ENCODE assay signal across 2 mouse cellular contexts in the genomic region with DNA sequence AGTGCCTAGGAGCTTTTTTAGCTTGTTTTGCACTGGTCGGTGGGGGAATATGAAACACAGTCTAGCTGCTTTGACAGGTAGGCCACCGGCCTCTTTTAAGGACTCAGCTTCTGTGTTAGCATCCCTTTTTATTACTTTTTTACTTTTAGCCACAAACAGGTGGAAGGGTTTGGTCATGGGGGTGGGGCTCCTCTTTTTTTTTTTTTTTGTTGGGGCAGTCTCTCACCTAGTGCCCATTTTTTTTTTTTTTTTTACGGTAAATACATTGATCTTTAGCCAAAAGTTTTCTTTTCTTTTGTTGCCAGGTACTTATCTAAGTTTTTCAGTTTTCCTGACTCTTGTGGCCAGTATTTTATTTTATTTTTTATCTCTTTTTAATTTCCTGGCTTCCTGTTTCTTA.
A peak's percentile ranks its signal among the peaks of the same experiment; 100 is the strongest.
TF ChIP-seq lines count a peak whose summit lies in the region.

No protein-coding gene starts in this region.

TF ChIP-seq in CH12.LX, 34 proteins besides CTCF, POLR2A, EP300 and RAD21:
- TF ChIP-seq UBTF (IDR thresholded peaks at IDR 0.05; ENCODE audit: low read depth, low read length): no peak
- TF ChIP-seq ZNF384 (IDR thresholded peaks at IDR 0.05; ENCODE audit: low read depth, low read length): 0 out of 2 replicates have a peak, but pooled peaks have one; percentile 45
- TF ChIP-seq MYC (IDR thresholded peaks at IDR 0.05; ENCODE audit: low read depth, low read length): no peak
- no peak for TF ChIP-seq NELFE (IDR thresholded peaks at IDR 0.05; ENCODE audit: low read depth, low read length)
TF ChIP-seq in CH12.LX: peak in this region for 1.

TF ChIP-seq in ES-E14, 5 proteins besides CTCF, POLR2A, EP300 and RAD21:
- TF ChIP-seq HCFC1 (IDR thresholded peaks at IDR 0.05; ENCODE audit: borderline replicate concordance, insufficient read depth, low read length): no peak
- no peak for TF ChIP-seq ZC3H11A (IDR thresholded peaks at IDR 0.05; ENCODE audit: borderline replicate concordance, low read depth, low read length)
- TF ChIP-seq MAFK (IDR thresholded peaks at IDR 0.05; ENCODE audit: insufficient read depth, low read depth, low read length): no peak
- no peak for TF ChIP-seq CHD2 (IDR thresholded peaks at IDR 0.05; ENCODE audit: low read depth, low read length)
- peak; percentile 69 for TF ChIP-seq ZNF384 (IDR thresholded peaks at IDR 0.05; ENCODE audit: low read depth, low read length)
